Mouse (Mus musculus) spleen, postnatal 14 days (tissue): Measurements from ENCODE around the gene Poll.

Experiments used
- DNase-seq, 2 experiments: peaks; one replicate each; pipeline ENCODE4 v3.0.0; 2021 to 2022; ENCODE audit warnings: low spot score in 2 of 2

Poll gene

GRCm38 (mm10) chr19:45535214-45535735 lies 25.1 kb downstream of the Poll start:
- no peak for DNase-seq

GRCm38 (mm10) chr19:45533617-45534016 lies 26.7 kb downstream of the Poll start:
- no peak for DNase-seq

- DNase-seq, result no peak
Measured at GRCm38 (mm10) chr19:45531554-45531953, 28.8 kb downstream of the Poll start.

- no peak for DNase-seq
Measured at GRCm38 (mm10) chr19:45530200-45530995, 29.9 kb downstream of the Poll start.

GRCm38 (mm10) chr19:45529294-45529693 lies 31.0 kb downstream of the Poll start:
- DNase-seq, result no peak

GRCm38 (mm10) chr19:45527931-45528534 lies 32.3 kb downstream of the Poll start:
- DNase-seq, result no peak

GRCm38 (mm10) chr19:45527382-45527781 lies 32.9 kb downstream of the Poll start:
- no peak for DNase-seq

- no peak for DNase-seq
Measured at GRCm38 (mm10) chr19:45516264-45516663, 44.1 kb downstream of the Poll start.

- no peak for DNase-seq
Measured at GRCm38 (mm10) chr19:45515341-45515740, 45.0 kb downstream of the Poll start.

GRCm38 (mm10) chr19:45511406-45511805 lies 48.9 kb downstream of the Poll start:
- no peak for DNase-seq

- DNase-seq, result no peak
Measured at GRCm38 (mm10) chr19:45510680-45511079, 49.7 kb downstream of the Poll start.

- DNase-seq, result no peak
Measured at GRCm38 (mm10) chr19:45507531-45507930, 52.8 kb downstream of the Poll start.

- DNase-seq, result no peak
Measured at GRCm38 (mm10) chr19:45505446-45505845, 54.9 kb downstream of the Poll start.
